Mouse (Mus musculus): Measurements from ENCODE around the gene Dmbt1.

GRCm38 (mm10) chr7:131169099-131169498, 137.2 kb downstream of the Dmbt1 start:
- TF ChIP-seq CTCF (conservative IDR thresholded peaks at IDR 0.05 in 1 of 2, IDR thresholded peaks at IDR 0.05 in 1 of 2; ENCODE audit: low read depth in 2 of 2, low read length in 2 of 2): no peak
- no peak for TF ChIP-seq POLR2A (IDR thresholded peaks at IDR 0.05; ENCODE audit: low read depth, low read length)
- no peak for TF ChIP-seq IRF4 (IDR thresholded peaks at IDR 0.05; ENCODE audit: low read depth, low read length)
- no peak for TF ChIP-seq EP300 (IDR thresholded peaks at IDR 0.05; ENCODE audit: low read length)
- TF ChIP-seq CHD1 (IDR thresholded peaks at IDR 0.05; ENCODE audit: low read depth, low read length): no peak
- no peak for TF ChIP-seq ZKSCAN1 (IDR thresholded peaks at IDR 0.05; ENCODE audit: borderline replicate concordance, low read depth, low read length)
- TF ChIP-seq ZNF384 (IDR thresholded peaks at IDR 0.05; ENCODE audit: low read depth, low read length): no peak
- no peak for TF ChIP-seq MAX (IDR thresholded peaks at IDR 0.05; ENCODE audit: low read length)
- TF ChIP-seq ZMIZ1 (IDR thresholded peaks at IDR 0.05; ENCODE audit: low read depth, low read length): no peak
- TF ChIP-seq MXI1 (IDR thresholded peaks at IDR 0.05; ENCODE audit: low read depth, low read length): no peak
- no peak for TF ChIP-seq HCFC1 (IDR thresholded peaks at IDR 0.05; ENCODE audit: low read depth, low read length)
- TF ChIP-seq NRF1 (IDR thresholded peaks at IDR 0.05; ENCODE audit: low read depth, low read length): no peak
